Mouse (Mus musculus): ENCODE measurements around the gene Nav3.

Nav3 gene

DNA sequence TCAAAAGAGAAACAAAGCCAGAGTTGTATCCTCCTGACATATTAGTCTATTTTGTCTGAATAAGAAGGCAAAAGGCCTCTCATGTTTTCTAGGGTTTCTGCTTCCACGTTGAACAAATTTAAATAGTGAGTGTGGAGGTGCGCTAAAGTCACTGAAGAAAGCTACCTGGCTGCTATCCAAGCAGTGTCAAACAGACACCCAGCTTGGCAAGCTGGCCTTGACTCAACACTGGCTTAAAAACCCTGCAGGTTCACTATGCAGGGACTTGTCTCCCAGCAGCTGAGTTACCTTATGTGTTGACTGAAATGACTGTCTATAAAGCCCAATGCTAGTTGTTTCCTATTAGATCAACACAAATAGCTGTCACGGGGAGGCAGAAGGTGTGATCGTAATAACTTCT is 612.3 kb downstream of the Nav3 start:
- no peak for DNase-seq (ENCODE audit: low spot score in 2 of 2)

DNA sequence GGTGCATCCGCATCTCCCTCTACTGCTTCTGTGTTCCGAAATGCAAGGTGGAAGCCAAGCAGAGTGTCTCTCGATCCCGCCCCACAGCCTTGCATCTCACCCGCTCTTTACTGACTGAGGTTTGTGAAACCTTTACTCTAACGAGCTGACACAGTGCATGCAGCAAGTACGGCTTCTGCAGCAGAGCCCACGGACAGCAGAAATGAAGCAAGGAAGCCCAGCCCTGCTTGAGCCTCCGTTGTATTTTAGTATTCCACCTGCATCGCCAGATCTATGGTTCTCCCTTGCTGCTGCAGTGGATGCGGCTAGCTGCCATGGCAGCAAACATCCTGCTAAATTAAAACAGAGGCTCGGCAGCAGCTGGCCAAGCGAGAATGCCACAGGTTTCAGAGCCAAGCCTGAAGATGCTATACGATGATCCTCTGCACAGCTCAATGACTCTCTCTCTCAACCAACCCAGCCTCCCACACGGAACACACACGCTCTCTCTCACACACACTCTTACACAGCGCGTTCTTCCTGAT is 623.2 kb downstream of the Nav3 start:
- no peak for DNase-seq (ENCODE audit: low spot score in 2 of 2)

DNA sequence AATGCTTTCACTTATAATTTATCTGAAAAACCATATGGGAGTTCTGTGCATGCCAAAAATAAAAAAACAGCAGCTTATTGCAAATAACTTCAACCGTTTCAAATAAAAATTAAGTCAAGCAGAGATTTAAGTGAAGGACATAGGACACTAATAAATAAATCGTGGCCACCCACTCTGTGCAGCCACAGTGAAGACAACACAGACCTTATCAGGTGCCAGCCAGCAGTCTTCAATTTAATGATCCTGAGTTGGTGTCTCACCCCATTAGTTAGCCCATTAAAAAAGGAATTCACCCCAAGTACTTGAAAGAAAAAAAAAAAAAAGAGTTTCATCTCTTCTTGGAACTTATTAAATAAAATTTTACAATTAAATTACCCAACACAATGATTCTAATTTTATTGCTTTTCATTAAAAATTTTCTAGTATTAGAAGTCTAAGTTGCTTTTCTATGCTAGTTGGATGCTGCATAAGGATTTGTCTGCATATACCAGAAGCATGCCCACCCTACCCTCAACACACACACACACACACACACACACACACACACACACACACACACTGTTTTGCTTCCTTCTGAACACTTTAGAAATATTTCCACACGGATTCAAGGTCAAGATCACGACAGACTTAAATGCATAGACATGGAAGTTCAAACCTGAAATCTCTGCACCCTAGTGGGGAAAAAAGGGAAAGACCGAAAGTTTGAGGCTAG is 649.1 kb downstream of the Nav3 start:
- no peak for DNase-seq (ENCODE audit: low spot score in 2 of 2)

DNA sequence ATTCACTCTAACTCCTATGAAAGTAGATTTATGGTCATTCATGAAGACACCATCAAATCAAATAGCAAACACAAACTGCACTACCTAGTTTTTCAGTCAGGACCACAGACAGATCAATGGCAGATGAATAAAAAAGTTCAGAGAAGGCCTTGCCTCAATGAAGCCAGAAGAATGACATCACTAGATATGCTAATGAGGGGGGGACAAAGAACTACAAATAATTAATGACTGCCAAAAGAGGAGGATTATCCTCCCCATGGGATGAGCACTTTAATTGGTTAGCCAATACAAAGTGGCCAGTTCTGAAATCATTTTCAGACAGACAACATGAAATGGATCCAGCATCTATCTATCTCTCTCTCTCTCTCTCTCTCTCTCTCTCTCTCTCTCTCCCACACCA is 652.6 kb downstream of the Nav3 start:
- no peak for DNase-seq (ENCODE audit: low spot score in 2 of 2)

DNA sequence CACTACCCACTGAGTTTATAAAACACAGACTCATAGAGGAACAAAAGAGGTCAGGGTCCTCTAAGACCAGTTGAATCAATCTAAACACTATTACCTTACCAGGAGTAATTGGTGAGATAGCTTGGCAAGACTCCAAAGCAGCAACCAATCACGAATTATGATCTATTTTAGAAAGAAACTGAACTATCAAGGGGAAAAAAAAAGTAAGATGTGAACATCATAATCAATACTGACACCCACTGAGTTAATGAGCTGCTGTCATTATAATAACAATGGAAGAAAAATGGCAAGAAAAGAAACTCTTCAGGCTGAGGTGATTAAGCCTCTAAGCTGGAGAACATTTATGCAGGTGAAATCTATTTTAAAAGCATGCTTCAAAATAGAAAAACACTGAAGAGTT is 653.8 kb downstream of the Nav3 start:
- no peak for DNase-seq (ENCODE audit: low spot score in 2 of 2)

DNA sequence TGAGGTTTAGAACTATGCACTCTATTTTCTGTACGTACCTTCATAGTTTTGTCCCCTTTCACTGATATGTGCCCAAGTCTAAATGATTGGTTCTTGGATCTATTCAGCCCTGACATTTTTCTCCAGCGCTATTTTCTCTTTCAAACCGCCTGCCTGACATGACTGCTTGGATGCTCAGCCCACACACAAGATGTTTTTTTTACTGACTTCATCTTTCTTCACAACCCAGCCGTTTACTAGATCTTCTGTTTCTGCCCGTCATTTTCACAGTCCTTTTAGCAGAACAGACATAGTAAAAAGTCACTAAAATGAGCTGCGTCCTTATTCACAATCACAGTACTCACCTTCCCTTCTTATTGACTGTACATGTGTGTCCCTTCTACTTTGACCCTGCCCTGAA is 656.8 kb downstream of the Nav3 start:
- DNase-seq (ENCODE audit: low spot score in 2 of 2): no peak

DNA sequence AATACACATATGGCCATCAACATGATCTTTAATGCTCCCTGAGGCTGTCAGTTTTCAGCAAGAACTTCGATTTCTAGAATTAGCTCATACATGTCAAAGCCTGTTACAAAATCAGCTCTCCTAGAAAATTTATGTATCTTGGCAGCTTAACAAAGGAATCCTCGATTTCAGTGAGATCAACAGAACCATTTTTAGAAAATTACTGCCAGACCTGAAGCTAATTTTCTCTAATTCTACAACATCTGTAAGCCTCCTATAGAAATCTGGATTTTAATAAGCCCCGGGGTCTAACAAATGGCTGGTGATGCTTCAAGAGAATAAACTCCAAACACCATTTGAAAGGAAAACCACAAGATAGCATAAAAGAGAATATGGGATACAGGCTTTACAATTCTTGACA is 659.0 kb downstream of the Nav3 start:
- no peak for DNase-seq (ENCODE audit: low spot score in 2 of 2)

DNA sequence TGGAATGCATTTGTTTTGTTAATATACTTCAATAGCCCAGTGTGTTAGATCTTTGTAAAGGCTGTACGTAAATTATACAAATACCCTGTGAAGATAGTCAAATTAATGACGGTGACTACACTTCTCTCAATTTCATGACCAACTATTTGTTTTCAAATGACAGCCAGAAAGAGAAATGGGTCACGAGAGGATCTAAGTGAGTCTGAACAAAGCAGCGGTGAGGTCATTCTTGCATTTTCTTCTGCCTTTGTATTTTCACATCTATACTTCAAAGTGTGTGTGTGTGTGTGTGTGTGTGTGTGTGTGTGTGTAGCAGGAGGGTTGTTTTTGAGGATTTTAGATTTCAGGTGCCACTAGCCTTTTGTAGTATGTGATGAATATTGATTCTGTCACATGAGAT is 662.5 kb downstream of the Nav3 start:
- DNase-seq (ENCODE audit: low spot score in 2 of 2): no peak

DNA sequence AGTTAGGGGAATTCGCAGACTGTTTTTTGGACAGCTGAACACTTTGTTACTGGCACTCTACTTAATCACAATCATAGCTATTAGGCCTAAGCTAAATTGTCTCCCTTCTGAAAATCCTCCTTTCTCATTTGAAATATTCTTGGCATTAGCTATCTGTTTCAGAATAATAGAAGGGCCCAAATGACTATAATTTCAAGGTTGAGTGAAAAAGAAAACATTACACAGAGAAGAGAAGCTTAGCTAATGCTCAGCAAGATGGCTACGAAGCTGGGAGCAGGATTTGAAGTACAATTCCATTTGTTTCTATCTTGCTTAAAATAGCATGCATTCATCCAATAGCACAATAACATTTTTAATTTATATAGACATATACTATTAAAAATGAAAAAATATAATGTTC is 667.3 kb downstream of the Nav3 start:
- no peak for DNase-seq (ENCODE audit: low spot score in 2 of 2)

DNA sequence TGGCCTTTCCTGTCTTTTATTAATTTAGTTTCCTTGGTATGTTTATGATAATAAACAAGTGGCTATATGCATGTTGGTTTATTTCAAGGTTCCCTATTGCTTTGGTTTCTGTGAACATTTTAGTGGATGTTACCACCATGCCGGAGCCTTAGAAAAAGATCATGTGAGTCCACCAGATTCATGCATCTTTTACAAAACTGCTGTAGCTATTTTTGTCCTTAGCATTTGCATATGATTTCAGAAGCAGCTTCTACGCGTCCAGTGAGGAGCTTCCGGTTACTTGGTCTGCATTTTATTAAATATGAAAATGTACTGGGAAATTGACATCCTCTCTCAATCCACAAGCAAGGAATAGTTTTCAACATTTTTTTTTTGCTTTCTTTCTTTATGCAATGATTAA is 676.9 kb downstream of the Nav3 start:
- no peak for DNase-seq (ENCODE audit: low spot score in 2 of 2)

DNA sequence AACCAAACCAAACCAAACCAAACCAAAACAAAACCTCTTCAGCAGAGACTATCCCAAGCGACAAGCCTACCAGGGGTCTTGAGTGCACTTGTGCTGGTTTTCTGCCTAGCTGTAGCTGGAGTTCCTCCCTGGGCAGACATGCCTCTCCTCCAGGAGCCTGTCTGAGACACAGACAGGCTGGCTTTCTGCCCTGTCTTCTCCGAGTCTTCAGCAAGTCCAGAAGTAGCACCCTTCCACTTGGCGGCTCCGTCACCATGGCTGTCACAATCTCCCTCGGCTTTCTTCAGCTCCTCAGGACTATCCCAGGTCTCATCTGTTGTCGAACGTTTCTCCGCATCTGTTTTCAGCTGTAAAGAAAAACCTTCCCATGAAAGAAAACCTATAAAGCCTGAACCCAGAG is 686.9 kb downstream of the Nav3 start:
- no peak for DNase-seq (ENCODE audit: low spot score in 2 of 2)

DNA sequence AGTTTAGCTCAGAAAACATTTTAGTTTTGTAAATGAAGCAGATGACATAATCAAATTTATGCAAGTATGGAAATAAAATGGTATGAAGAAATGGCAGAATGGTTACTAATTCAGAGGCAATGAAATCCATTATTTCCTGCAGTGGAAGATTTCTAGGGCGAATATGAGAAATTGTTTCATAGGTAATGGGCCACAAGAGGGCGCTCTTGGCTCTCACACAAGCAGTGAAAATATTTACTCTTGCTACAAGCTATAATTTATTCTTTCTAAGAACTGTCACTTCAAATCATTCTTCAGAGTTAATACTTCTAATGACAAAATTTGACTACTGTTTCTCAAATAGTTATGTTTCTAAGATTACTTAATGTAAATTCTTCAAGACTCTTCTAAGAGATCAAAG is 690.4 kb downstream of the Nav3 start:
- DNase-seq (ENCODE audit: low spot score in 2 of 2): no peak

DNA sequence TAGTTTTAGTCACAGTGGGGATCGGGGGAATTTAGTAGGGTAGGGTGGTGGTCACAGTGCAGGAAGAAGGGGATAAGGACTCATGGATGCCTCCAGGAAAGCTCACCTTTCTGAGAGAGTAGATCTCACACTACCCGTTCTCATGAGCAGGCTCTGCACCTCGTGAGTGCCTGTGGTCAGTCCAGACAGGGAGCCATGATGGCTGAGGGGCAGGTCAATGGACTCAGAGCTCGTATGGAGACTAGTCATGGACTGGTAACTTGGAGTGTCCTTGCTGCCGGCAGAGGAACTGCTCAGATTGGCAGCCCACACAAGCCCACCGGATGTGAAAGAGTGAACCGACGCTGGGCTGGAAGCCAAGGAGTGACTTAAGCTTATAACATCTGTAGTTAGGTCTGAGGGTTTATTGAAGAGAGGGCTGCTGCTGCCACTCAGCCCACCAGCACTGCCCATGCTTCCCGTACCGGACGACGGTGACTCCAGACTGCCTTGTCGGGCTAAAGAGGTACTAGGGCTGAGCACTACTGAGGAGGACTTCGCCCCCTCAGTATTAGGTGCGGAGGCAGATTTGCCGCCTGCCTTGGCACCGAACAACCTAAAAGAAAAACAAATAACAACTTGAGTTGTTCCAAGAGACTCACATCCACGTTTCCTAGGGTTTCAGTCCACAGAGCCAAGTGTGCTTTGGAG is 691.4 kb downstream of the Nav3 start:
- DNase-seq (ENCODE audit: low spot score in 2 of 2): no peak

DNA sequence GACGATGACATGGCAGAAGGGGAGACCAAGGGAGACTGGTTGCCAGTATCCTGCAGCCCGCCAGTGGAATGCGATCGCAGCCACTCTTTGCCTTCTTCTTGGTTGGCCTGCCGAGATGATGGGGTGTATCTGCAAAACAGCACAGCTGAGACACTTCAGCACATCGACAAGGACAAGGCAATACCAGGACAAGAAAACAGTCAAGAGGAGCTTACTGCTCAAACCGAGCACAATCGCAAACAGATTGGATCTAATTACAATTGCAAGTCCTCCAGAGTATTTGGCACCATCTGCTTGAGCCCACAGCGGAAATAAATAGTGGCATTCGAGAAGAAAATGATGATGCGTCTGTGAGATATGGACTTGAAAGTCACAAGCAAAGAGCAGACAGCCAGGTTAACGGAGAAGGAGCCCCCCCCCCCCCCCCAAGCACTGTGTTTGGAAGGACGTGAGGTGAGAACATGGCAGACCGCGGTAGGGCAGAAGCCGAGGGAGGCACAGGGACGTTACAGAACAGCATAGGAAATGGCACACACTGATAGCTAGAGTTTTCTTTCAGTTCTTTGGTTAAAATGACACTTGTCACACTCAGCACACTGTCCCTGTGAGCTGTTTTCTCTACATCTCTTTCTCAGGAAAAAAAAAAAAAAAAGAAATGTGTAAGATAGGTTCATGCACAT is 696.9 kb downstream of the Nav3 start:
- DNase-seq (ENCODE audit: low spot score in 2 of 2): no peak

DNA sequence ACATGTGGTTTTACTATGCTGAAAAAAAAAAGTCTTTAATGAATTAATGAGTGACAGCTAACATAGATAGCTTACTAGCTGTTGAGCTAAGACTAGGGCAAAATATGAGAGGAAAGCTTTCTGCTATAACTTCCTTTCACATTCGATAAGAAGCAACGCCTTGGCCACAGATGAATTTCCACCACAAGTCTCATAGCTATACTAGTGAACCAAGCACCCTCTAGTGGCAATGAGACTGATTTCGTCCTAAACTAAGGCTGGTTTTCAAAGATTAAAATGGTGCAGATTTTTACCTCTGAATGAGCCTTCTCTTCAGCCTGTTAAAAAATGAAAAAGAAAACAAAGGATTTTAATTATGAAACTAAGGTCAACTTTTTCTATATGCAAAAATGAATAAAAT is 709.1 kb downstream of the Nav3 start:
- no peak for DNase-seq (ENCODE audit: low spot score in 2 of 2)

DNA sequence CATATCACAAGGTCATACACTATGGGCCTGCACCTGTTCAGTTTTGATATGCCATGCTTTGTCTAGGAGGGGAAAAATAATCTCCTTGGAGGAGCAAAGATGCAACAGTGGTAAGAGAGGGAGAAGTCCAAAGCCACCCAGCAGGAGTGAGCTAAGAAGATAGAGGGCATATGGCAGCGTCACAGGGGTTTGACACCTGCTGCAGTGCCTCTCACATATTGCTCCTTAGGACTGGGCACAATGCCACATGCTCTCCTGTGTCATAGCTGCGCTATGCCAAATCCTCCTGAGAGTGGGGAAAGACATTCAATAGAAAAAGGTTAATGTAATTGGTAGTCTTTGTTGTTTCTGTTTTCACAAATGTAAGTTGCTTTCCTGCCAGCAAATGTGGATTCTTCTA is 714.3 kb downstream of the Nav3 start:
- DNase-seq (ENCODE audit: low spot score in 2 of 2): no peak

DNA sequence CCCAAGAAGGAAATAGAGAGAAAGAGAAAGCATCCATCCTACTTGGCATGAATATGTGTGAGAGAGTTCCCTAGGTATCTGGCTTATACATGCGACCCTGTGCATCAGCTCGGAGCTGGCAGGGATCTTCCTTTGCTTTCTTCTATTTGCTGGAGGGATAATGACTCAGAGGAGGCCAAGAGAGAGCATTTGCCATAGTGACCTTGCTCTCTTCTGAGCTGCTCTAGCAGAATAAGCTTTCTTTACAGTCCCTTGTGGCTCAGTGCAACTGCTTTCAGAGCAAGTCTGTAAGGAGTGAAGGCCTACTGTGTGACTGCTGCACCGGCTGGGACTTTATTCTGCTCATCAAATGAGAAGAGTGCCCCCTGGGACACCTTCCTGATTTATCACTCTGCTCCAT is 715.7 kb downstream of the Nav3 start:
- no peak for DNase-seq (ENCODE audit: low spot score in 2 of 2)

DNA sequence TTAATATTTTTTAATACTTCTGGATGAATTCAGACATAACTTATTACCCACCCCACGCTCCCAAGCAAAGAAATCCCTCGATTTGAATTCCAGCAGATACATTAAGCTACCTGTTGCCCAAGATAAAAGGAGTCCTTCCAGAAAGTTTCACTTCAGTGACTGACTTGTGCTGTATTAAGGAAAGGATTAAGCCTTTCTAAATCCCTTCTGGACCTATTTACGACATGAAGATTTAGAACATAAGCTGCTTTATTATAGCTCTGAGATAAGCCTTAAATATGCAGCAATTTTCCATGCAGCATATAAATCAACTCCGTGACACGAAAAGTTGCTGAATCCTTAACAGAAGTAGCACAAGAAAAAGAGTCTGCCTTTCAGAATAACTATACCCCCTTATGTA is 732.4 kb downstream of the Nav3 start:
- DNase-seq (ENCODE audit: low spot score in 2 of 2): no peak

DNA sequence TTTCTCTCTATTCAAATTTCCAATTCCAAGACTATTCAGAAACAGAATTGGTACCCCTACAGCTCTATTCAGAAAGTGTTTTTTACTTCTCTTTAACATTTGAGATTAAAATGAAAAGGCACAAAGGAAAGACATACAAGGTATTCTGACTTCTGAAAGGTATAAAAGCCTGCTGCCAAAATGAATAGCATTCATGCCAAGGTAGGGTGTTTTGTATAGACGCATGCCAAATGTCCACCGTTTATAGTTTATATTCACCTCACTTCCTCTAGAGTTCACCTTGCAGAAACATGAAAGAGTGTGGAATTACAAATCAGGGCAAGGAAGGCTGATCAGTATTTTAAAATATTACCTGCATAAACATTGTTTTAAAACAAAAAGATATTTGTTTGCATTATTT is 737.2 kb downstream of the Nav3 start:
- DNase-seq (ENCODE audit: low spot score in 2 of 2): no peak

DNA sequence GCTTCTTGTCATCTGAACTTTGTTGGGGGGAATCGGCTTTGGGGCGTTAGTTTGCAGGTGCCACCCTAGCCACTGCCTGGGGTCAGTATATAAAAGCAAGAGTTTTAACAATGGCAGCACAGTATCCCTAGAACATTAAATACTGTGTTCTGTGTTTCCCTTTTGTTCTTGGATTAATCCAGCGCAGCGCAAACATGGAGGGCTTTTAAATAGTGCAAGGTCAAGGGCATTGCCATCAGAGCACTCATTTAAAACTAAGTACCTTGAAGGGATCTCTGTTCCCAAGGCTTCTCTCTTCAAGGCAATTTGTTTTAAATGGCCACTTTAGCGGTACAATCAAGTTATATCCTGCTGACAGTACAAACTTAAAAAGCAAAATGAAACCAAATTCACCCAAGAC is 737.6 kb downstream of the Nav3 start:
- no peak for DNase-seq (ENCODE audit: low spot score in 2 of 2)

DNA sequence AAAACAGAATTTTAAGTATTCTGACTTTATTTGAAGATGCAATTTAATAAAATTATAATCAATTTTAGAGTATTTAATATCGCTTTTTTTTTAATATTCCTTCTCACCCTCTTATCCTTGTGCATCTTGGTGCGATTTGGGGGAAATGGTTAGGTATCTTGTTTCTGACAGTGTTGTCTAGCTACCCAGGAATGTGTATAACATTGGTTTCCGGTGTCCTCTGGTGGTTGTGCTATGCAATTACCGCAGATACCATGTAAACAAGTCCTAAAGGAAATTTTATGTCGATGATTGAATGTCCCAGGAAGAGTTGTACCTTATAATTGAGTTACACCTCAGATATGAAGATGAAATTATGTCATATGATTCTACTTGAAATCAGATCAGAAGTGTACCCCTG is 743.0 kb downstream of the Nav3 start:
- DNase-seq (ENCODE audit: low spot score in 2 of 2): no peak

DNA sequence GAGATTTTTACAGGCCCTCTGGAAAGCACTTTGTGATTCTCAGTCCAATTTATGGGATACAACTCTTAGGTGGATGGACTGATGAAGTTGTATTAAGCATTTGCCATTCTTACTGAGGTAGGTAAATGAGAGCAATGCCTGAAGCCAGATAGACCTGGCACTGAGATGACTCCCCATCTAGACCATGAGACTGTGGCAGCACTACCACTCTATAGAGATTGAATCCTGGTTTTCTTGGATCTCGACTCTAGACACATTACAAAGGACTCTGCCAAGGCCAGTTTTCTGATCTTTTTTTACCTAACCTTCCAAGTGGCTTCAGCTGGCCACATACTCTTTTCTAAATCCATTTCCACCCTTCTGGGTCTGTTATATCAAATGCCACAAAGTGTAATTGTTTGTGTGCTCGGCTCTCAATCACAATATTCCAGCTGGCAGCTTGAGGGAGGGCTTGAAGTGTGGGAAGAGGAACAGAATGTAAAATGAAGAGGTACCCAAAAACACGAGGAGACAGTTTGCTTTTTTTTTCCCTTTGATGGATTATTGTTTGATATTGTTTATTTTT is 756.2 kb downstream of the Nav3 start:
- no peak for DNase-seq (ENCODE audit: low spot score in 2 of 2)

DNA sequence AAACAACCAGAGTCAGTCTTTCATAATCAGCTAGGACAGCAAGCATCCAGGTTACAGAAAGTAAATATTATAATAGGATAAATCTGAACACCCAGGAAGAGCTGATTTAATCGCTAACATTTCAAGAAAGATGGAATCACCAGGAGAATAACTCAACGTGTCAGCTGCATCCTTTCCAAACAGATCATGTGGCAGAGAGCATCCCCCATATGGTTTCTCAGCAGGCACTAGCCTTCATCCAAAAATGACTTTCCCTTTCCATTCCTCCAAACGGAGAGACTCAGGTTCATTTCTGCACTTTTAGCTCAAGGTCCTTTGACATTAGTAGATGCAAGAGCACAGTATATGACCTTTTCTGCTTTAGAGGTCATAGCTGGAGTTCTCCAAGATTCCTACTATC is 765.4 kb downstream of the Nav3 start:
- no peak for DNase-seq (ENCODE audit: low spot score in 2 of 2)

All from heart, adult 9 months (tissue).